Mouse (Mus musculus) lung, postnatal 0 days (tissue): Measurements from ENCODE around the gene Atp5k.

ENCODE experiments used
- CTCF ChIP-seq: IDR thresholded peaks from 2 replicates; pipeline ENCODE4 v1.5.1; 2016; ENCODE audit warnings: antibody characterized with exemption, mild to moderate bottlenecking
- EP300 ChIP-seq: IDR thresholded peaks from 2 replicates; pipeline ENCODE4 v1.6.1; 2016; ENCODE audit warnings: antibody characterized with exemption, mild to moderate bottlenecking, control low read depth

DNA sequence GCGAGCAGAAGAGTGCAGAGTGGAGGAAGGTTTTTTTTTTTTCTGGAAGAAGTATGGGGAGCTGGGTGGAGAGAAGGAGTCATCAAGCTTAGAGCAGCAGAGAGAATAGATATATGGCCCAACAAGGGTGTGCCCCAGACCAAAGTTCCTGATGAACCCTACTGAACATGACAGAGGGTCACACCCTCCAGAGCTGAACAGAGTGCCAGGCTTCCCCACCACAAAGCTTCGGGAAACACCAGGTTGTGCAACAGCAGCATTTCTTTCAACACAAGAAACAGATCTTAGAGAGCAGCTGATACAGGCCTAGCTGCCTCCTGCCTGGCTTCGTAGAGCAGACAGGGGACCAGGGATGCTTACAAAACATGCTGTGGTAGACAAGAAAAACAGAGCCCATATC lies 12.7 kb upstream of the Atp5k start:
- TF ChIP-seq CTCF (no peak), EP300 (no peak)
